Mouse (Mus musculus): Measurements from ENCODE around the gene Slf2. TPM values are rescaled to one million over a fixed set of nuclear protein-coding genes. Genes with fewer than 3 reads are reported as not detected.
A peak's percentile ranks its signal among the peaks of the same experiment; 100 is the strongest.

The Slf2 gene
- polyA plus RNA-seq, 1 experiment from 2014 or later: 54.1 TPM

- H3K36me3 ChIP-seq (ENCODE audit: control insufficient read depth, insufficient read depth, low read length): peaks cover 31% of the 10 kb centered on the region
- H3K27ac ChIP-seq (ENCODE audit: low read depth): peak within 1 kb of the TSS; percentile 97
- DNase-seq (ENCODE audit: low spot score): peak; percentile 70
- H3K27me3 ChIP-seq (replicated peaks; ENCODE audit: control insufficient read depth, insufficient read depth, low read length): no peaks in the 10 kb centered on the region
- no peaks in the 10 kb centered on the region for H3K9me3 ChIP-seq (ENCODE audit: control insufficient read depth, low read length)
- H3K4me1 ChIP-seq (replicated peaks; ENCODE audit: control insufficient read depth, insufficient read depth, low read length): peaks cover 36% of the 10 kb centered on the region
- 7% methylated on average over 10 of the region's 10 CpGs for WGBS
- peak within 1 kb of the TSS; percentile 75 for H3K9ac ChIP-seq (ENCODE audit: low read length)
- peak; percentile 32 for ATAC-seq (replicated peaks; ENCODE audit: low FRiP score, low TSS enrichment, low read depth)
- peak within 1 kb of the TSS; percentile 56 for H3K4me3 ChIP-seq (ENCODE audit: low read depth, low read length)
- peak within 1 kb of the TSS; percentile 97 for H3K4me2 ChIP-seq (ENCODE audit: low read length)
Observed at GRCm38 (mm10) chr19:45014335-45014971, 83.5 kb downstream of the Slf2 start, which contains the start of gene Lzts2. Lzts2 (plus strand) TSS chr19:45014414.

DNA sequence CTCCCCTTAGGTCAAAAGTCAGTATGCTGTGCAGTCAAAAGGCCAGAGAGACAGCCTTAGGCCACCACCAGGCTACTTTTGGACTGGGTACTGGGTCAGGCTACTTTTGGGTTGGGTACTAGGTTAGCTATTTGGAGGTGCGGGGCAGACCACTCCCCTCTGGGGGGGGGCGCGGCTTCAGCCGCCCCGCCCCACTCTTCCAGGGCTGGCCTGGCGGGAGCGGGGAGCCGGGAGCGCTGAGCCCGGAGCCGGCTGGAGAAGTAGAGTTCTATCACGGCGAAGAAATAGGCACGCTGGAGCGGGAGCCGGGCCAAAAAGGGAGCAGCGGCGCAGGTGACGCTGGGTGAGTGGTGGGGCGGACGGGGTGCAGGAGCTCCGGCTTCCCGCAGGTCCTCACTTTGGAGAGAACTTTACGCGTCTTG, 84.0 kb downstream of the Slf2 start:
- under 1% methylated on average over 25 of the region's 25 CpGs for WGBS
- peak; percentile 29 for ATAC-seq (replicated peaks; ENCODE audit: low FRiP score, low TSS enrichment, low read depth)
- peak; percentile 81 for DNase-seq (ENCODE audit: low spot score)

DNA sequence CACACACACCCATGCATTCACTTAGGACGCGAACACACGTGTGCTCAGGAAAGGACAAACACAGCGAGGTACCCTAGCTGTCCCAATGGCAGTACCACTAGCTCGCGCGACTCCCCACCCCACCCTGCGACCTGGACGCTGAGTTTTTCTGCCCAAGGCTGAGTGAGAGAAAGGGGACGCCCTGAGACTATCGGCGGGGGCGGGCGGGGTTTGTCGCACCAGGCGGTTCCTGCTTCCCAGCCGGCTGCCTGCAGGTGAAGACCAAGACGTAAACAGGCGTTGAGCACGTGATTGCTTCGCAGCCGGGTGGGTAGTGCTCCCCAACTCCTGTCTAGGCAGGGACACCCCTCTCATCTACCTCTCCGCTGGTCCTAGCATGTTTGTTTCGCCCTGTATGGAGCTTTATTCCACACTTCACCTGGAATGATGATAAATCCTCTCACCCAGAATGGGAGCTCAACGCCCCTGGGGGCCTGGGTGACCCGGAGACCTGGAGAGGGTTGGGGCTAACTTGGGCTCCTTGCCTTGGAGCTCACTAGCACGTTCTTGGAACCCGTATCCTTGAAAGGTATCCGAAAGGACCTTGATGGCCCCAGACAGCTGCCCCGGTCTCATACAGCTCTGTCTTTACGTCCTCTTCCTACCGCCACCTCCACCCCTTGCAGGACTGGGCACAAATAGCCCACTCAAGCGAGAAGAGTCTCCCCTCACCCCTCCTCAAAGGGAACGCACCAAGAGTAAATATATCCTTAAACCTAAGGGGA, 84.7 kb downstream of the Slf2 start:
- ATAC-seq (replicated peaks; ENCODE audit: low FRiP score, low TSS enrichment, low read depth) (peak; percentile 3; the same call in 1 of the 2 replicates), DNase-seq (ENCODE audit: low spot score) (peak; percentile 74)
- H3K4me1 ChIP-seq (replicated peaks; ENCODE audit: control insufficient read depth, insufficient read depth, low read length): peaks cover 48% of the 10 kb centered on the region
- H3K27ac ChIP-seq (ENCODE audit: low read depth): peak overlapping the region; percentile 97
- H3K4me2 ChIP-seq (ENCODE audit: low read length): peak overlapping the region; percentile 97
- H3K4me3 ChIP-seq (ENCODE audit: low read depth, low read length): peak overlapping the region; percentile 56
- H3K27me3 ChIP-seq (replicated peaks; ENCODE audit: control insufficient read depth, insufficient read depth, low read length): no peaks in the 10 kb centered on the region
- under 1% methylated on average over 34 of the region's 34 CpGs for WGBS
- no peaks in the 10 kb centered on the region for H3K9me3 ChIP-seq (ENCODE audit: control insufficient read depth, low read length)
- peak overlapping the region; percentile 75 for H3K9ac ChIP-seq (ENCODE audit: low read length)
- peaks cover 22% of the 10 kb centered on the region for H3K36me3 ChIP-seq (ENCODE audit: control insufficient read depth, insufficient read depth, low read length)

More for the DNA sequence above, 84.0 kb downstream of the Slf2 start:
- H3K27ac ChIP-seq (ENCODE audit: low read depth): peak overlapping the region; percentile 97
- H3K4me1 ChIP-seq (replicated peaks; ENCODE audit: control insufficient read depth, insufficient read depth, low read length): peaks cover 40% of the 10 kb centered on the region
- peak overlapping the region; percentile 56 for H3K4me3 ChIP-seq (ENCODE audit: low read depth, low read length)
- H3K27me3 ChIP-seq (replicated peaks; ENCODE audit: control insufficient read depth, insufficient read depth, low read length): no peaks in the 10 kb centered on the region
- H3K36me3 ChIP-seq (ENCODE audit: control insufficient read depth, insufficient read depth, low read length): peaks cover 27% of the 10 kb centered on the region
- no peaks in the 10 kb centered on the region for H3K9me3 ChIP-seq (ENCODE audit: control insufficient read depth, low read length)
- H3K4me2 ChIP-seq (ENCODE audit: low read length): peak overlapping the region; percentile 97
- peak overlapping the region; percentile 75 for H3K9ac ChIP-seq (ENCODE audit: low read length)

- WGBS: 2% methylated on average over 17 of the region's 18 CpGs
- peaks cover 56% of the 10 kb centered on the region for H3K4me1 ChIP-seq (replicated peaks; ENCODE audit: control insufficient read depth, insufficient read depth, low read length)
- H3K9me3 ChIP-seq (ENCODE audit: control insufficient read depth, low read length): no peaks in the 10 kb centered on the region
- DNase-seq (ENCODE audit: low spot score): peak; percentile 87
- no peaks in the 10 kb centered on the region for H3K27me3 ChIP-seq (replicated peaks; ENCODE audit: control insufficient read depth, insufficient read depth, low read length)
- H3K4me3 ChIP-seq (ENCODE audit: low read depth, low read length): peak overlapping the region; percentile 56
- ATAC-seq (replicated peaks; ENCODE audit: low FRiP score, low TSS enrichment, low read depth): peak; percentile 16; the same call in 1 of the 2 replicates
- H3K9ac ChIP-seq (ENCODE audit: low read length): peak overlapping the region; percentile 75
- H3K27ac ChIP-seq (ENCODE audit: low read depth): peak overlapping the region; percentile 97
- H3K4me2 ChIP-seq (ENCODE audit: low read length): peak overlapping the region; percentile 97
- H3K36me3 ChIP-seq (ENCODE audit: control insufficient read depth, insufficient read depth, low read length): peaks cover 20% of the 10 kb centered on the region
Observed at GRCm38 (mm10) chr19:45016341-45017215, 85.6 kb downstream of the Slf2 start.

DNA sequence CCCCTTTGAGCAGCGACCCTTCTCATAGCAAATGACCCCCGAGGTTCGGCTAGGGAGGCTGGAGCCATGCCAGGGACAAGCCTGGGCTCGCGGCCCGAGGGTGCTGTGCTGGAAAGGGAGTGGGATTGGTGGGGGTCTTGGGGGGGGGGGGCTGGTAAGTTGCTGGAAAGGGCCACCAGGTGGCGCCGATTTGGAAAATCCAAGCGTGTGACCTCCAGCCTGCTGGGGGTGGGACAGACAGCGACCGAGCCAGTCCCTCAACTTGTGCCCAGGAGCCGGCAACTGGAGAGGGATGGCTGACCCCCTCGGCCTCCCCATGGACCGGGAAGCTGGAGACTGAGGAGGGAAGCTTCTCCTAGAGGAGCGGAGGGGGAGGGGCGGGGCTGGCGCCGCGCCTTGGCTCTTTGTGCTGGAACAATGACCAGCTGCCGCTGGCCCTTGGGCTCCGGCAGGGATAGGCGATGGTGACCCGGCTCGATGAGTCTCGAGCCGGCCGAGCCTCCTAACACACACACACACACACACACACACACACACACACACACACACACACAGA, 86.3 kb downstream of the Slf2 start:
- H3K27me3 ChIP-seq (replicated peaks; ENCODE audit: control insufficient read depth, insufficient read depth, low read length): no peaks in the 10 kb centered on the region

DNA sequence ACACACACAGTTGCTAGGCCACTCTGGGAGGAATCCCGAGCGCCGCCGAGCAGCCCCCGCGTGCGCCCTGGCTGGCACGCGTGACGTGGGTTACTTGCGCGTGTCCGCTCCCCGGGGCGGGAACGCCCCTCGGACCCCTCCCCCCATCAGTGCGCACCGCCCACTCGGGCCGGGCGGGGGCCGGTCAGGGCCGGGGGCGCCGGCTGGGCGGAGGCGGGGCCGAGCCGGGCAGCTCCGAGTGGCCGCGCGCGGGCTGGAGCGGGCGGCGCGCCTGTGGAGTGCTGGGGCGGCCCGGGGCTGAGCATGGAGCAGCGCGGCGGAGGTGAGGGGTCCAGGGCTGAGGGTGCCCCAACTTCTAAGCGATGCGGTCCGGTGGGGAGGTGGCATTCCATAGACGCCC, 87.0 kb downstream of the Slf2 start:
- peak; percentile 68 for ATAC-seq (replicated peaks; ENCODE audit: low FRiP score, low TSS enrichment, low read depth)

More for the DNA sequence above, 86.3 kb downstream of the Slf2 start:
- ATAC-seq (replicated peaks; ENCODE audit: low FRiP score, low TSS enrichment, low read depth) (peak; percentile 48), DNase-seq (ENCODE audit: low spot score) (peak; percentile 88)
- peak overlapping the region; percentile 97 for H3K4me2 ChIP-seq (ENCODE audit: low read length)
- WGBS: under 1% methylated on average over 20 of the region's 27 CpGs
- H3K27ac ChIP-seq (ENCODE audit: low read depth): peak overlapping the region; percentile 97
- peaks cover 62% of the 10 kb centered on the region for H3K4me1 ChIP-seq (replicated peaks; ENCODE audit: control insufficient read depth, insufficient read depth, low read length)
- H3K4me3 ChIP-seq (ENCODE audit: low read depth, low read length): peak overlapping the region; percentile 56
- no peaks in the 10 kb centered on the region for H3K9me3 ChIP-seq (ENCODE audit: control insufficient read depth, low read length)
- peak overlapping the region; percentile 75 for H3K9ac ChIP-seq (ENCODE audit: low read length)
- peaks cover 20% of the 10 kb centered on the region for H3K36me3 ChIP-seq (ENCODE audit: control insufficient read depth, insufficient read depth, low read length)

GRCm38 (mm10) chr19:45018351-45018831, 87.4 kb downstream of the Slf2 start:
- Histone ChIP-seq H3K27ac (ENCODE audit: low read depth) (peak overlapping the region; percentile 97), H3K9me3 (ENCODE audit: control insufficient read depth, low read length) (no peaks in the 10 kb centered on the region), H3K4me3 (ENCODE audit: low read depth, low read length) (peak overlapping the region; percentile 56), H3K9ac (ENCODE audit: low read length) (peak overlapping the region; percentile 75), H3K36me3 (ENCODE audit: control insufficient read depth, insufficient read depth, low read length) (peaks cover 24% of the 10 kb centered on the region), H3K4me1 (replicated peaks; ENCODE audit: control insufficient read depth, insufficient read depth, low read length) (peaks cover 55% of the 10 kb centered on the region), H3K4me2 (ENCODE audit: low read length) (peak overlapping the region; percentile 97), H3K27me3 (replicated peaks; ENCODE audit: control insufficient read depth, insufficient read depth, low read length) (no peaks in the 10 kb centered on the region)
- peak; percentile 76 for DNase-seq (ENCODE audit: low spot score)
- 0% methylated on average over 13 of the region's 13 CpGs for WGBS
- no peak for ATAC-seq (replicated peaks; ENCODE audit: low FRiP score, low TSS enrichment, low read depth)

More for the DNA sequence above, 87.0 kb downstream of the Slf2 start:
- peak overlapping the region; percentile 97 for H3K27ac ChIP-seq (ENCODE audit: low read depth)
- H3K36me3 ChIP-seq (ENCODE audit: control insufficient read depth, insufficient read depth, low read length): peaks cover 23% of the 10 kb centered on the region
- WGBS: under 1% methylated on average over 42 of the region's 48 CpGs
- no peaks in the 10 kb centered on the region for H3K27me3 ChIP-seq (replicated peaks; ENCODE audit: control insufficient read depth, insufficient read depth, low read length)
- peaks cover 59% of the 10 kb centered on the region for H3K4me1 ChIP-seq (replicated peaks; ENCODE audit: control insufficient read depth, insufficient read depth, low read length)
- H3K9me3 ChIP-seq (ENCODE audit: control insufficient read depth, low read length): no peaks in the 10 kb centered on the region
- DNase-seq (ENCODE audit: low spot score): peak; percentile 91
- peak overlapping the region; percentile 75 for H3K9ac ChIP-seq (ENCODE audit: low read length)
- H3K4me3 ChIP-seq (ENCODE audit: low read depth, low read length): peak overlapping the region; percentile 56
- peak overlapping the region; percentile 97 for H3K4me2 ChIP-seq (ENCODE audit: low read length)
